Mouse (Mus musculus) spleen, postnatal 36 days (tissue): ENCODE measurements at regions not wholly inside any gene's neighbourhood (a gene's known extent, or its start where the extent isn't known, plus 50 kb on each side); places are given as distances from the start of the nearest gene placed in this dataset.

ENCODE experiments used
- DNase-seq, 2 experiments: peaks; one replicate each; pipeline ENCODE4 v3.0.0; 2022; ENCODE audit warnings: low spot score in 2 of 2, mixed read lengths in 1 of 2

DNA sequence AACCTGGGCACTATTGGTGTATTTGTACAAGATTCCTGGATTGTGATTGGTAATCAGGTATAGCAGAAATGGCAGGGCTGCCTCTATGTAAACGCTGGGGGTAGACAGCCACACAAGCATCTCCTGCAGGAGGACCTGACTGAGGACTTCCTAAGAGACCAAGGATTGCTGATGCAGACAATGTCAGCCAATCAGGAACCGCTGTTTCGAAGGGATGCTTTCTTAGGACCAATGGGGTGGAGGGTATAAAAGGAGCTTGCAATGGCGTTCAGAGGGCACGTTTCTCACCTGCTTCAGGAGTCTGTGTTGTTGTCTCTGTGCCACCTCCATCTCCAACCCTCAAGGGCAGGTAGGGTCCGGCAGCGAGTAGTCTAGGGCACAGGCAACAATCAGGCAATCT, 393.7 kb downstream of the Gm45692 start:
- no peak for DNase-seq

DNA sequence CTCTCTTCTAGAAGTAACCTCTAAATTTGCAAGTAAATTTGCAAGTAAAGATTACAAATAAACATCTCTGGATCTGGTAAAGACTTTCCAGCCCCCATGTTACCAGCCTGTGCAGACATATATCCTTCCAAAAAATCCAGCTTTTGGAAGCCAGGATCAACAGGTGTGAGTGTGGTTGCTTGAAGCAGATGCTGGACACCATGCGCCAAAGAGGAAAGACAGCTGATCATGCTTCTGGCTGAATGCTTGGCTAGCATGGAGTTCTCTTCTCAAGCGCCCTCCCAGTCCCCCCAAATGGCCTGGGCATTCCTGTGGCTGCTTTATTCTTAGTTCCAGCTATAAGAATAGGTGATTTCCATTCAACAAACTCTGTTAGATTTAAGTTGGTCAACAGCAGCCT, 404.9 kb downstream of the Gm45692 start:
- DNase-seq: no peak

DNA sequence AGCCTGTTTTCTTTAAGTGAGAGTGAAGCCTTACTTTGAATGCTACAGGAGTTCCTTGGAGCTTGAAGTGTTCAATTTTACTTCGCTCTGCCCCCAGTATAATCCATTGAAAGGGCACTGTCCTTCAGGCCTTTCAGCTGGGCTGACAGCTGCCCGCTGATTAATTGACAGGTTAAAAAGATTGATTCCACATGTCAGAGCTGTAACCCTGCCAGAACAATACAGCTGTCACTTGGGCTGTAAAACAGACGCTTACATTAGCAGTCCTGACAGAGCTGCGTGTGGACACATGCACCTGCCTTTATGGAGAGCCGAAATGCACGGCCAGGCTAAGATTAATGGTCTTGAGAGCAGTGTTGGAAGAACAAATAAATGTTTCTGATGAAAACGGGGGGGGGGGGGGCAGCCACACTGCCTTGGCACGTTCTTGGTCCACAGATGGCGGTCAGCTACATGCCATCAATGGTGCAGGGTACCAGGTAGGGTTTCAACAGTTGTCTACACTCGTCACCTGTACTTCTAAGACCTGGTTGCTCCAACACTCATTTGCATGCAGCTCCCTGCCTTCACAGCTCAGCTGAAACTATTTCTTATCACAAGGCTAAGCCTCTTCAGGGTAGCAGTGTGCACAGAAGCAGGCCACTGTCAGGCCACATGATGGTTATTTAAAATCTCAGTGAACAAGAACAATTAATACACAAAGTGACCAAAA, 407.3 kb downstream of the Gm45692 start:
- no peak for DNase-seq

DNA sequence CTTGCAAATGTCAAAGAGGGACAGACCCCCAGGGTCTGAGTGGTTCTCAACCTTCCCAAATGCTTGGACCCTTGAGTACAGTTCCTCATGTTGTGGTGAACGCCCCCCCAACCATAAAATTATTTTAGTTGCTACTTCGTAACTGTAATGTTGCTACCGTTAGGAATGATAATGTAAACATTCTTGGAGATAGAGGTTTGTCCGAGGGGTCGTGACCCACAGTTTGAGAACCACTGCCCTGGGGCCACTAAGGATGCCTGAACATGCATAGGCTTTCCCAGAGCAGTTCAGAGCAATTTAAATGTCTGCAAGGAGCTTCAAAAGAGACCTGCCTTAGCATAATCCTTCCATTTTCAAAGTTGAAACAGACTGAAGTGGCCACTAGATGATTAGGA, 407.8 kb downstream of the Gm45692 start:
- no peak for DNase-seq

DNA sequence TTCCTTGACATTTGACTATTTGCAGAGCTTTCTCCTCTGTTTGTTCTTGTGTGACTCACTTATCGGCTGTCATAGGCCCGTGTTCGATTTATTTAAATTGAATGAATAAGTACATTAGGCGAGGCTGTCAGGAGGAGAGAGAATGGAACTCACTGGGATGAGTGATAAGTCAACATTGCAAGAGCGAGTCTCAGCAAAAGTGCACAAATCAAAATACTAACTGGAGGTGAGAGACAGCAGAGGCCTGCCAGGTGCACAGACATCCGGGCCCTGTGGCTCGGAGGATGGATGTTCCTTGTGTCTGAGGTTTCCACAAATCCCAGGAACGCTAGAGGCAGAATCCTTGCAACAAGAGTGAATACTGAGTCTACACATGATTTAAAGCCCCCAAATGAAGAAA, 410.6 kb downstream of the Gm45692 start:
- no peak for DNase-seq

DNA sequence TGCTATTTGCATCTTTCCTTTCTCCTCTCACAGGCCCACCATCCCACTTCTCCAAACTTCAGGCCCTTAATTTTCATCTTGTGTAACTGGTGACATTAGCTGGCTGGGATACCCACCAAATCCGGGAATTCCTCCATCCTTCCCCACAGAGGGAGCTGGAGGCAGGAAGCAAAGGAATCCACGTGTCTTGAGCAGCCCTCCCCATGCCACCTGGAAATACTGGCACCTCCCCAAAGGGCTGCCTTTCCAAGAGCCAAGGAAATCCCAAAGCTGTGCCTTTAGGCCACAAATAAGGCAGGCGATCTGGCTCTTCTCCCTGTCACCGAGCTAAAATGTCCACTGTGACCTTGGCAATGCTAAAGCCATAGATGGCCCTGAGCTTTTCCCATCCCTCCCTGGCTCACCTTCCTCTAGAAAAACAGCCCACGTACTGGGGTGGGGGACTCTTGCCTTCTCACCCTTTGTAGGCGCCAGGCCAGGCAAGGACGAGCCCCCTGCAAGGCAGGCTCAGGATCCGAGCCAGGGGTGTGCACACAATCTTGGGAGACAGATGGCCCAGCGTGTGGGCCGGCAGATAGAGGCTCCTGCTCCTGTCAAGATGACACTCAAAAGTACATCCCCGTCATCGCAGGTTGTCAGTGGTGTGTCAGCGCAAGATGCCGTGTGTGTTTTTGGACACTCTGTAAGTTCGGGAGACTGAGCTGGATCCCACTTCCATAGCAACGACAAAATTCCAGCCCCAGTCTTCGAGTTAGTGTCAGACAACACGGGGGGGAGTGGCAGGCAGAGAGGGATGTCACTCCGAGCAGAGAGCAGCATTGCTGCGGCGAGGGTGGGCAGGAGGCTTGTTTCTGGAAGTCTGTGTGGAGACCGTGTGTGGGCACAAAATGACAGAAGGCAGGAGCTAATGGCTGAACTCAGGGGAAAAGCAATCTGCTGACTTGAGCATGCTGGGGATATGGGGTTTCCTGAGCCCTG, 414.4 kb downstream of the Gm45692 start:
- no peak for DNase-seq

DNA sequence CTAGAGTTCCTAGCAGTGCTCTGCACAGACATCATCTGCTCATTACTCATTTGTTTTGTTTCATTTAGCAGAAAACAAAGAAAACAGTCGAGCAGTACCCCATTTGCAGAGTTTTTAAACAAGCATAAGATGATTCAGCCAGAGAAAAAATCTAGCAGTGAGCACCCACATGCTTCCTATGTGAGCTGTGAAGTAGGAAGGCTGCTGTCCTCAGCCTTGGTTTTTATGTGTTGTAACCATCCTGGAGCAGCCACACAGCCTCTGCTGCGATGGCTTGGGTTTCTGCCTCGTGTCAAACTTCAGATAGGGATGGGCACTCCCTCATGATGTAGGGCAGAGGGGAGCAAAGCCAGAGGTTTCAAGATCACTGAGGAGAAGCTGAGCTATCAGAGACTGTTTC, 416.5 kb downstream of the Gm45692 start:
- no peak for DNase-seq

DNA sequence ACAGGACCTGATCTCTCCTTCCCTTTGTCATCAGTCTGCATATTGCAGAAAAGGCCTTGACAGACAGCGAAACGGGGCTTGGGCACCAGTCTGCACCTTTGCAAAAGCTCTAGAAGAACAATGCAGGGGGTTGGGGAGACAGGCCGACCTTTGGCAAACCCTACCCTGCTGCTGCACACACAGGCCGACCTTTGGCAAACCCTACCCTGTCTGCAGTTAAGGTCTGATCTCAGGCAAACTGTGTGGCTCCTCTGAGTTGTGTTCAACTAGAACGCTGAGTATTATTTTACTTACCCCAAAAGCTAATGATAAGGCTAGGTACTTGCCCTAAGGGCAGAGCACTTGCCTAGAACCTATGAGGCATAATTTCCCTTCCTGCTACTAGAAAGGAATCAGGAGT, 423.4 kb upstream of the Zfp703 start:
- DNase-seq: no peak

DNA sequence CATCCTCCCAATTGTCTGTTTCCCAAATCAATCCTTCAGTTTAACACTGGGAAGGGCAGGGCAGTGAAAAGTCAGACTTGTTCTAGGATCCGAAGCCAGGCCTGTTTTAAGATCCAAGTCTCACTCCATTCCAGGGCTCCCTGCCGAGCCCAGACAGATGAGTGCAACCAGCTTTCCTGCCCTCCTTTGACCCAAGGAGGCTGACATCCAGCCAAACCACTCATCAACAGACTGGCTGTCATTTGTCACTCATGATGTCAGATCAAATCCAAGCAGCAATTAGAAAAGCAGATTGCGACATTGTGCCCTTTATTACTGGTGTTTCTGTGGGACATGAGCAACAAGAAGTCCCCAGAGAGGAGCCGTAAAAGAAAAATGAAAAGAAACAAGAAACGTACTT, 417.9 kb upstream of the Zfp703 start:
- DNase-seq: no peak

DNA sequence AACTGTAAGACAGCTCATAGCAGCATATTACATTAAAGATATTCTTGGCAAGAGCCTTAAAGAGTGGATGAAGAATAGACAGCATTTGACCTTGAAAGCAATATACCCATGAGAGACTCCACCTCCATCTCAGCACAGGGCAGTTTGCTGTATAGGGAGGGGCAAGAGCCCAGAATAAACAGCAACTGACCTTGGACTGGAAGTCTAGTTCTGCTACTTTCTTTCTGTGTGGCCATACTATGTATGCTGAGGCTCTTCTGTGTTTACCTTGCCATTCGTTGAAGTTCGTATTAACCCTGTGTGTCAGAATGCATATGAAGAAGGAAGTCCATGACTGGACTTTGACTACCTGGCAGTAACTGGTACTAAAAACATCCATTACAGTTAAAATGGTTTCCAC, 414.0 kb upstream of the Zfp703 start:
- no peak for DNase-seq

DNA sequence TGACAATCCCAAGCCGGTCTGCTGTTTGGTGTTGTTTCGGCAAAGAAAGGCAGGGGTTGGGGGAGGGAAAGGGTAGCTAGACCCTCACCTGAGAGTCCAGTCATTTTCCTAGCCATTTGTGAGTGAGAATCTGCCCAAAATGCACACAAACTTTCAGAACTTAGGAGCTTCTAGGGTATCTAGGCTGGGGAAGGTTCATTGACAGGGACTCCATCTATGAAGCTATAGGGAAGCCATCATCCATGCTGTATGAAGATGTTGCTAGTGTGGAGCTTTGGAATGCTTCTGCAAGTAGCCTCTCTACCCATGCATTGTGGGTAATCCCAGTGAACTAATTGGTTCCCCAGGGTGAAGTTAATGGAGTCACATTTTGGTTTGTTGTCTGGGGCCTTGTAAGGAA, 412.9 kb upstream of the Zfp703 start:
- no peak for DNase-seq

DNA sequence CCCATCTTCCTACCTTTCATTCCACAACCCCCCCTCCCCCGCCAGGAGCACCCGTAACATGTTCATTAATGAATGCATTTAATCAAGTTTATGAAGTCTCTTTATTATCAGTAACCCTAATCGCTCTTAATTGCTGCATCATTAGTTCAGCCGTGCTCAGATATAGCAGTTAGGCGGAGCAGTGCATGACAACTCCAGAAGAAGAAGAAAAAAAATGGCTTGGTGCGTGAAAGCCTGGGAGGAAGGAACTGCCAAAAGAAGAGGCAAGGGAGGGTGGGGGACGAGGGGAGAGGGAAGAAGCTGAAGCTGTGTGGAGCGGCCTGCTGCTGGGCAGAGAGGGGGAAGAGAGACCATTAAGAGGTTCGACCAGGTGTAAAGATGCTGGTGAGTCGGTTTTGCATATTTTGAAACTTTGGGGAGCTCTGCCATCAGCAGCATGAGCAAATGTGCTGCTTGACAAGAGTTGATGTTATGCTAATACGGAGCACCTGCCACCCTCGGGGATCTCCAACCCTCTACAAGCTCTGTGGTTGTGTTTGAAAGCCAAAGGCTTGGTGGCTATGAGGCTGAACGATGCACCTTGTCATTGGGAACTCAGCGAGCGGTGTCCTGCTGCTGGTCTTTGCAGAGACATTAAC, 408.6 kb upstream of the Zfp703 start:
- DNase-seq: no peak

DNA sequence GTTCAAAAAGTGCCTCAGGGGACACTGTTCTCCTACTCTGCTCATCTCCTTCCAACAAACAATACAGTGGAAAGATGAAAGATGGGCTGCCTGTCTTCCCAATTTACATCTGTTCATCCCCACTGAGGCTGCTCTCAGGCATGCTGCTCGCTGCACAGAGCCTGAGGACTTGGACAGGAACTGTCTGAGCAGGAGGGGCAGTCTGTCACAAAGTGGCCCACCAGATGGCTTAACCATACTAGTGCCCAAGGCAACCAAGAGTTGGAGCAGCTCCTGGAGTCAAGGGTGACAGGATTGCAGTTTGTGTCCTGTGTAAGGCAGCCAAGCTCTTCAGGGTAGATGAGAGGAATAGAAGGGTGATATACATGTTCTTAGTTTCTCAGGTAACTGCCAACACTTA, 388.3 kb upstream of the Zfp703 start:
- no peak for DNase-seq

DNA sequence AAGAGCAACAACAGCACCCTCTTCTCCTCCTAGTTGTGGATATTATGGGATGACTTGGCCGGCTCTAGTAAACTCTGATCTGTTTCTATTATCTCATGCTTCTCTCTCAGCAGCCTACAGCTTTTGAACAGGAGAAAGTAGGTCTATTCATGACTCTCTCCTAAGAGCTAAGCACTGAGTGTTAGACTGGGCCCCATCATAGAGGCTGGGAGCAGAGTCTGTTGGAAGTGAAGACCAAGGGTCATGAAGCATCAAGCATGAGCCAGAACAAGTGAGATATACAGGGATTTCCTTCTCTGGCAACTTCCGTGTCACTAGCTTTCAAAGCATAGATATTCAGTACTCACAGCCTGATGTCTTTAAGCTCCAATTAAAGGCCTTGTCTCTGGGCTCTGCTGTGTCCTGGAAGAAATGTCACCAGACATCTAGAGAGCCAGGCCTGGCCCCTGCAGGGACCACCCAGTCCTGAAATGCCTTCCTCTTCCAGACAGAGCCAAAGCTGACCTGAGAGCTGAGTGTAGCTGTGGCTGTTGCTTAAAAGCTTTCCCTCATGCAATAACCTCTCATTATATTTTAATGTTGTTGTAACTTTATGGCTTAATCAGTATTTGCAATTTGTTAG, 386.4 kb upstream of the Zfp703 start:
- no peak for DNase-seq

DNA sequence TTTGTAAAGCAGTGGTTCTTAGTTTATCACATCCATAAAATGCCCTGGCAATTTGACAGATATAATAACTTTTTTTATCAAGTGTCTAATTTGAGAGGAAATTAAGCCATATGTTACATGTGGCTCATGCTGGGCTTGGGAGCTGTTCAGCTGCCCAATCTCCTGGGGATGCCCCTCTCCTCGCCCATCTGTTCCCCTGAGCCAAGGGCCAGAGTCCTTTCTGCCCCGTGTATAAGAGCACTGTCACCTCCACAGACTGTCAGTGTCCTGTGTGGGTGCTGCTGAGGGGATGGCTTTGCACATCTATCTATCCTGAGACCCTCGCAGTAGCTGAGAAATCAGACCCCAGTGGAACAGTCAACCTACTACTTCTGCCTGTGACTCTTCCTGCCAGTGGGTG, 385.9 kb upstream of the Zfp703 start:
- DNase-seq: no peak

DNA sequence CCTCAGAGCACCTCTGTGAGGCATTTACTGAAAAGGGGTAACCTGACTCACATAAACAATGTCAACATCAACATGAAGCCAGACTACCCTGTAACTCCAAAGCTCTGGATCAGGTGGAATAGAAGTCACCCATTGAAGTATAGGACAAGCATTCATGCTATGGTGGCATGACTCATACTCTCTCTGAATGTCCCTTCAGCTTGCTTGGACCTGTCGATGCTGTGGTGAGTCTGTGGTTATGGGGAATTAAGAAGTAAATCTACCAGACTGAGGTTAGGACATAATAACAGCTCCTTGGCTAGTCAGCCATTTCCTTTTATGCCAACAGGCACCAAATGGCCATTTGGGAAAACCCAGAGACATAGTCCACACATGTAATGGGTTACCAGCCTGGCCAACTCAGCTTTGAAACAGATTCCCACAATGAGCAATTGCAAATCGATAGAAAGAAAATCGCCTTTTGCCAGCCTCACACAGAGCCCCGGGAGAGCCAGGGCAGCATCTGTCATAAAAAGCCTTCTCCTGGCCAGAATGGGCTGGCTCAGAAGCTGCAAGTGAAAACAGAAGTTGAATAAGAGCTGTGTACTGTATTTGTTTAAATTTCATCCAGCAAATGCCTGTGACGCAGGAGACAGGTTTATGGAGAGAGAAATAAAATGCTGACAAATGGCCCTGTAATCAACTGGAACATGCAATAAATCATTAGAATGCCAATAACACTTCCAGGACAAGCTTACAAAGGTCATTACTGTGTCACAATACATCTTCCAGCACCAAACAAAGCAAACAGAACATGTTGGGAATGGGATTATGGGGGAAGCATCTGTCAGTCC, 383.4 kb upstream of the Zfp703 start:
- DNase-seq: no peak

DNA sequence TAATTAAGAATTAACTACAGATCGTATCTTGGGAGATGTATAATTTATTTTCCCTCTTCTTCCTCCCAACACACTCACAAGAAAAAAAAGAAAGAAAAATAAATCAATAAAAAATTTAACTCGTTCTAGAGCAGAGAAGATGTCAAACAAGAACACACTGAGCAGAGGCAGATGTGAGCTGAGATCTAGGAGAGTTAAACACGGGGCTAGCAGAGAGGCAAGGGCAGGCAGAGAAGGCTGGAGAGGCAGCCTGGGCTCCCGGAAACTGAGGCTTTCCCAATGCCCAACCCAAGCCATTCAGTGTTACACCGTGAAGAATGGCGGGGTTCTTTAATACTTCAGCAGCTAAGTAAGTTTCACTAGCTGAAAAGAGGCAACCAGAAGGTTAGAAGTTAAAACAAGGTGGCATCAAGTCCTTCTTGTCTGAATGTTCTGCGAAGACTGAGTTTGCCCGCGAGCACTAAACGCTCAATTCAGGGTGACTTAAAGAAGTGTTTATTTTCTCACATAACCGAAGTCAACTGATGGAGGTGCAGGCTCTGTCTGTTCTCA, 382.7 kb upstream of the Zfp703 start:
- no peak for DNase-seq

DNA sequence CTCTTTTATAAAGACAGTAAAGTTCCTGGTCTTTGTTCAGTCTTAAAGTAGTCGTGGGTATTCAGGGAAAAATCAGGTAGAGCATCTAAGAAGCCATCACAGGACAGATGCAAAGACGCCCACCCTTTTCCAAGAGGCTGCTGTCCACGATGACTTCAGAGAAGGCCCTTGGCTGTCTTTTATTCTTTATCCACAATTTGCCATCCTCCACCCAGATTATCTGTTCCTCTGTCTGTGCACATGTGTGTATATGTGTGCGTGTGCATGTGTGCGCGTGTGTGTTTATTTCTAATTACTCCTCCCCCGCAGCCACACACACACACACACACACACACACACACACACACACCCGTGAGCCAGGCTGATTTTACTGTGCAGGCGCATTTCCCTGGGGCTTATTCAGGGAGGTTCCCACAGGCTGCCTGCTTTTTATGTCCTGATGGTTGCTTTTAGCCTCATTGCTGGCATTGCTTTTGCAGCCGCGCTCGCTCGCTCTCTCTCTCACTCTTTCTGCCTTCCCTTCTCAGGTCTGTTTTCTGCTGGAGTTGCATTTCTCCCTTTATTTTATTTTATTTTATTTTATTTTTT, 381.6 kb upstream of the Zfp703 start:
- DNase-seq: no peak

DNA sequence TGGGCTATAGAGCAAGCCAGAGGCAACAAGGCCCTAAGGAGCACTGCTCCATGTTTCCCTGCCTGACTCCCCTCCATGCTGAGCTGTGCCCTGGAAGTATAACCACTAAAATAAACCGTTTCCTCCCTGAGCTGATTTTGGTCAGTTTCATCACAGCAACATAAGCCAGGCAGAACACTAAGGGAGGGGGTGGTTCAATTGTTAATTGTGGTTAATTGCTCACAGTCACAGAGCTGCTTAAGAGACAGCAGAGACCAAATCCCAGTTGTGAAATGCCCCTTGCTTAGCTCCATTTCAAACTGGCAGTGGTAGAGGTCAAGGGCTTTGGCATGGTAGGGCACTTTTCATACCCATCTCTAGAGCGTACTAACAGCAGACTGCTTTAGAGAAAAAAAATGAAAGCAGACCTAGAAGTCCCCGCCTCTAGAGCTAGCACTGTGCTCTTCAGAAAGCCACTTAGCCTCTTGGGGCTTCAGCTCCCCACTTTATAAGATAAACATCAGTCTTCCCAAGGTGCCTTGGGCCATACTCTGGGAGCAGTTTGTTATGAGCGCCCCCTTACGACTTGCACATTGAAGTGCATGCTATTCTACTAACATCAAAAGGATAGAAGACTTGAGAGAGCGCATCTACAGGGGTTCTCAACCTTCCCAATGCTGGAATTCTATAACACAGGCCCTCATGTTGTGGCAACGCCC, 380.3 kb upstream of the Zfp703 start:
- DNase-seq: peak in 1 of 2 experiments; percentile 3

DNA sequence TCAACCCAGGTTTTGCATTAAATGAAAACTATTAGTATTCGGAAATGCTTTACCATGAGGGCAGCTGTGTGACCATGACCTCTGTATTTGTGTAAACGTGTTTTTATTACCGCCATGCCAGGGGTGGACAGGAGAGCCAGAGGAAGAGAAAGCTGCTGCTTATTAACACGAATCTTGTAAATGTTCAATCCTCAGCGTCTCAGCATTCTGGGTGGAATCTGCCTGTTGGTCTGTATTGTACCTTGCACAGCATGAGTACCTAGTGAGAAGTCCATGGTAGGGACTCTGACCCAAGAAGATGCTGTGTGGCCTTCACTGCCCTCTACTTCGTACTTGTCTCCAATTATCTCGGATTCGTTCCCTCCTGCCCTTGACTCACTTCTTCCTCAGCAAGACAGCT, 378.6 kb upstream of the Zfp703 start:
- DNase-seq: no peak
